23 mouse cellular contexts compared by ENCODE assay signal in the genomic region with DNA sequence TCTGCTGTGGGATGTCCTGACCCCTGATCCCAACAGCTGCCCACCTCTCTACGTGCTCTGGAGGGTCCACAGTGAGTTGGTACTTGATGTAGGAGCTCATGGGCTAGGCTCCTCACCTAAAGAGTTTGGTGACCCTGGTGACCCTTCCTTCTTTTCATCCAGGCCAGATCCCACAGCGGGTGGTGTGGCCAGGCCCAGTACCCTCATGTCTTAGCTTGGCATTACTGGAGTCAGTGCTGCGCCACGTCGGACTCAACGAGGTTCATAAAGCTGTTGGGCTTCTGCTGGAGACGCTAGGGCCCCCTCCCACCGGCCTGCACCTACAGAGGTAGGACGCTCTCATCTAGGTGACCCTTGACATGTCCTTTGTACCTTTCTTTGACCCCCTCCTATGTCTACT. TPM values are rescaled to one million over a fixed set of nuclear protein-coding genes. Genes with fewer than 3 reads are reported as not detected.
A peak's percentile ranks its signal among the peaks of the same experiment; 100 is the strongest.
DNase-seq lines count a peak whose midpoint lies in the region; ATAC-seq and TF ChIP-seq lines count a peak whose summit lies in the region.
"Had no signal": no experiment of that assay in that cellular context is flagged by ENCODE, and none has a peak within 500 bp of the region (broad histone marks: within the 10 kb centered on the region; RNA-seq: fewer than 3 reads in every experiment).

No protein-coding gene starts in this region.

- no peak overlapping the region for H3K4me3 ChIP-seq in hindbrain, postnatal 0 days (ENCODE audit: low read length)
- no peak overlapping the region for H3K4me3 ChIP-seq in hindbrain, embryonic 12.5 days
- H3K4me3 ChIP-seq: embryonic facial prominence, embryonic 12.5 days; embryonic facial prominence, embryonic 15.5 days; gastrocnemius, adult 2 months; hindbrain, embryonic 10.5 days had no signal

- peak; percentile 47 for DNase-seq in cerebellum, adult 11-12 months
- DNase-seq in cerebellum, postnatal 4 days (ENCODE audit: low spot score in 2 of 2): no peak
- peak; percentile 55 for DNase-seq in cerebellum, adult 9-11 months
- no peak for DNase-seq in cerebellum, adult 18-20 months
- DNase-seq in hindbrain, postnatal 0 days (ENCODE audit: low spot score): no peak
- DNase-seq: adrenal gland, adult 8-10 months; adrenal gland, postnatal 25 days; cerebellum, adult 8-10 months; forebrain, postnatal 0 days; gastrocnemius, adult 2 months; gastrocnemius, postnatal 14 days; heart, adult 18-20 months; heart, postnatal 36 days; kidney, adult 2 months had no signal

- WGBS in hindbrain, postnatal 0 days: 91% methylated on average over 9 of the region's 9 CpGs
- WGBS in hindbrain, embryonic 12.5 days: 92% methylated on average over 9 of the region's 9 CpGs

- H3K36me3 ChIP-seq in hindbrain, postnatal 0 days (ENCODE audit: insufficient read depth, low read length): peaks cover 47% of the 10 kb centered on the region
- peaks cover 52% of the 10 kb centered on the region for H3K36me3 ChIP-seq in hindbrain, embryonic 12.5 days

- peak; percentile 41 for ATAC-seq in hindbrain, postnatal 0 days
- ATAC-seq in hindbrain, embryonic 12.5 days (ENCODE audit: low FRiP score): no peak
- ATAC-seq: activated CD4-positive, CD25-positive, alpha-beta regulatory T cell, adult 4 months; forebrain, embryonic 14.5 days; forebrain, postnatal 0 days; intestine, postnatal 0 days had no signal

- no peaks in the 10 kb centered on the region for H3K4me1 ChIP-seq in hindbrain, postnatal 0 days (ENCODE audit: insufficient read depth, low read length)
- H3K4me1 ChIP-seq in hindbrain, embryonic 12.5 days: no peaks in the 10 kb centered on the region
- H3K4me1 ChIP-seq: embryonic facial prominence, embryonic 12.5 days; embryonic facial prominence, embryonic 15.5 days had no signal

- no peak for TF ChIP-seq CTCF in hindbrain, postnatal 0 days (IDR thresholded peaks at IDR 0.05; ENCODE audit: low read depth)

- no peaks in the 10 kb centered on the region for H3K9me3 ChIP-seq in hindbrain, postnatal 0 days (ENCODE audit: low read length)
- no peaks in the 10 kb centered on the region for H3K9me3 ChIP-seq in hindbrain, embryonic 12.5 days (replicated peaks)
- H3K9me3 ChIP-seq: embryonic facial prominence, embryonic 12.5 days; embryonic facial prominence, embryonic 15.5 days; hindbrain, embryonic 10.5 days had no signal

- no peak overlapping the region for H3K4me2 ChIP-seq in hindbrain, postnatal 0 days (ENCODE audit: low read depth, low read length)
- H3K4me2 ChIP-seq in hindbrain, embryonic 12.5 days (replicated peaks): no peak overlapping the region
- H3K4me2 ChIP-seq: embryonic facial prominence, embryonic 12.5 days; embryonic facial prominence, embryonic 15.5 days; hindbrain, embryonic 14.5 days had no signal

- H3K27me3 ChIP-seq in hindbrain, postnatal 0 days (ENCODE audit: insufficient read depth, low read length): no peaks in the 10 kb centered on the region
- no peaks in the 10 kb centered on the region for H3K27me3 ChIP-seq in hindbrain, embryonic 12.5 days
- H3K27me3 ChIP-seq: embryonic facial prominence, embryonic 12.5 days; embryonic facial prominence, embryonic 15.5 days had no signal

- H3K9ac ChIP-seq in hindbrain, postnatal 0 days (replicated peaks; ENCODE audit: low read length): no peak overlapping the region
- H3K9ac ChIP-seq in hindbrain, embryonic 12.5 days: no peak overlapping the region
- H3K9ac ChIP-seq: embryonic facial prominence, embryonic 12.5 days; embryonic facial prominence, embryonic 15.5 days; forebrain, postnatal 0 days; hindbrain, embryonic 14.5 days had no signal

- H3K27ac ChIP-seq in hindbrain, postnatal 0 days: no peak overlapping the region
- H3K27ac ChIP-seq in hindbrain, embryonic 12.5 days: no peak overlapping the region
- H3K27ac ChIP-seq: embryonic facial prominence, embryonic 12.5 days; embryonic facial prominence, embryonic 15.5 days; gastrocnemius, adult 2 months; hindbrain, embryonic 10.5 days; hindbrain, embryonic 14.5 days had no signal

RNA-seq across cellular contexts. Expression of a gene that starts 13.8 kb away (rescaled TPM):
- total RNA-seq in hindbrain, postnatal 0 days (2014; rRNA removed): 31.5 and 32.1 TPM in 2 replicates
- 13.7 and 14.2 TPM in 2 replicates for polyA plus RNA-seq in hindbrain, postnatal 0 days (2015; fragmentation: Nextera tagmentation; extraction: Ambion mirVana)
- 14.2 and 17.1 TPM in 2 replicates for polyA plus RNA-seq in hindbrain, embryonic 12.5 days (2016; fragmentation: Nextera tagmentation; extraction: Ambion mirVana)

RNA-seq across cellular contexts. Expression of a gene that starts 14.2 kb away (rescaled TPM):
- 38.8 and 48.4 TPM in 2 replicates for total RNA-seq in hindbrain, postnatal 0 days (2014; rRNA removed)
- 5.4 and 5.9 TPM in 2 replicates for polyA plus RNA-seq in hindbrain, postnatal 0 days (2015; fragmentation: Nextera tagmentation; extraction: Ambion mirVana)
- polyA plus RNA-seq in hindbrain, embryonic 12.5 days (2016; fragmentation: Nextera tagmentation; extraction: Ambion mirVana): 6.2 and 6.7 TPM in 2 replicates

RNA-seq across cellular contexts. Expression of a gene that starts 25.3 kb away (rescaled TPM):
- 12.7 and 27.0 TPM in 2 replicates for total RNA-seq in hindbrain, postnatal 0 days (2014; rRNA removed)
- polyA plus RNA-seq in hindbrain, postnatal 0 days (2015; fragmentation: Nextera tagmentation; extraction: Ambion mirVana): 15.4 and 17.0 TPM in 2 replicates
- 20.5 and 25.8 TPM in 2 replicates for polyA plus RNA-seq in hindbrain, embryonic 12.5 days (2016; fragmentation: Nextera tagmentation; extraction: Ambion mirVana)

RNA-seq across cellular contexts. Expression of a gene that starts 31.2 kb away (rescaled TPM):
- total RNA-seq in hindbrain, postnatal 0 days (2014; rRNA removed): 97.8 and 105 TPM in 2 replicates
- 70.1 and 72.0 TPM in 2 replicates for polyA plus RNA-seq in hindbrain, postnatal 0 days (2015; fragmentation: Nextera tagmentation; extraction: Ambion mirVana)
- 46.8 and 46.9 TPM in 2 replicates for polyA plus RNA-seq in hindbrain, embryonic 12.5 days (2016; fragmentation: Nextera tagmentation; extraction: Ambion mirVana)

RNA-seq across cellular contexts. Expression of a gene that starts 35.9 kb away (rescaled TPM):
- 0.21 and 0.83 TPM in 2 replicates for total RNA-seq in hindbrain, postnatal 0 days (2014; rRNA removed)
- polyA plus RNA-seq in hindbrain, postnatal 0 days (2015; fragmentation: Nextera tagmentation; extraction: Ambion mirVana): 1.2 and 1.4 TPM in 2 replicates
- 4.8 and 5.3 TPM in 2 replicates for polyA plus RNA-seq in hindbrain, embryonic 12.5 days (2016; fragmentation: Nextera tagmentation; extraction: Ambion mirVana)
- total RNA-seq: common myeloid progenitor, adult 5-6 weeks; gastrocnemius, adult 2 months; heart, postnatal 36 days had no signal
- polyA plus RNA-seq: activated CD4-positive, CD25-positive, alpha-beta regulatory T cell, adult 4 months had no signal

Comparison
In these comparisons a context has a peak if more than half of its experiments do, and no peak if none do; other contexts are left out.
1. DNase-seq: peak in cerebellum, adult 11-12 months (single experiment) and cerebellum, adult 9-11 months (single experiment); none in cerebellum, postnatal 4 days (0 of 2), cerebellum, adult 18-20 months (0 of 2) and hindbrain, postnatal 0 days (single experiment).